Mouse (Mus musculus) urinary bladder, postnatal 14 days (tissue): ENCODE data around the gene Adssl1.

Experiments used
- DNase-seq: peaks from one replicate; pipeline ENCODE4 v3.0.0; 2021; ENCODE audit warnings: low spot score

Adssl1 gene

GRCm38 (mm10) chr12:112592985-112593734 is 26.7 kb upstream of the Adssl1 start:
- peak; percentile 44 for DNase-seq

- no peak for DNase-seq
Measured at GRCm38 (mm10) chr12:112593951-112594915, 25.6 kb upstream of the Adssl1 start.

GRCm38 (mm10) chr12:112594989-112595388 is 24.9 kb upstream of the Adssl1 start:
- no peak for DNase-seq

- peak; percentile 72 for DNase-seq
Measured at GRCm38 (mm10) chr12:112595626-112596025, 24.2 kb upstream of the Adssl1 start.

GRCm38 (mm10) chr12:112596454-112596853 is 23.4 kb upstream of the Adssl1 start:
- DNase-seq, result no peak

GRCm38 (mm10) chr12:112596891-112597500 is 22.8 kb upstream of the Adssl1 start:
- no peak for DNase-seq

- no peak for DNase-seq
Measured at GRCm38 (mm10) chr12:112597618-112598017, 22.2 kb upstream of the Adssl1 start.

- no peak for DNase-seq
Measured at GRCm38 (mm10) chr12:112599198-112599597, 20.6 kb upstream of the Adssl1 start.

GRCm38 (mm10) chr12:112599942-112600611 is 19.8 kb upstream of the Adssl1 start:
- DNase-seq, result no peak

GRCm38 (mm10) chr12:112604022-112604421 is 15.8 kb upstream of the Adssl1 start:
- no peak for DNase-seq

GRCm38 (mm10) chr12:112604709-112605649 is 14.9 kb upstream of the Adssl1 start:
- peak; percentile 53 for DNase-seq

- peak; percentile 82 for DNase-seq
Measured at GRCm38 (mm10) chr12:112605766-112606165, 14.1 kb upstream of the Adssl1 start.

- no peak for DNase-seq
Measured at GRCm38 (mm10) chr12:112606998-112607397, 12.8 kb upstream of the Adssl1 start.

GRCm38 (mm10) chr12:112609031-112609430 is 10.8 kb upstream of the Adssl1 start:
- no peak for DNase-seq

- no peak for DNase-seq
Measured at GRCm38 (mm10) chr12:112616668-112617067, 3.2 kb upstream of the Adssl1 start.

- peak; percentile 29 for DNase-seq
Measured at GRCm38 (mm10) chr12:112617184-112617583, 2.7 kb upstream of the Adssl1 start.

GRCm38 (mm10) chr12:112617898-112618380 is 1.9 kb upstream of the Adssl1 start:
- peak; percentile 66 for DNase-seq

- no peak for DNase-seq
Measured at GRCm38 (mm10) chr12:112618981-112619685, 712 bp upstream of the Adssl1 start.

- DNase-seq, result no peak
Measured at GRCm38 (mm10) chr12:112620354-112621061, 663 bp downstream of the Adssl1 start.
